24 mouse cellular contexts compared by ENCODE assay signal in the genomic region with DNA sequence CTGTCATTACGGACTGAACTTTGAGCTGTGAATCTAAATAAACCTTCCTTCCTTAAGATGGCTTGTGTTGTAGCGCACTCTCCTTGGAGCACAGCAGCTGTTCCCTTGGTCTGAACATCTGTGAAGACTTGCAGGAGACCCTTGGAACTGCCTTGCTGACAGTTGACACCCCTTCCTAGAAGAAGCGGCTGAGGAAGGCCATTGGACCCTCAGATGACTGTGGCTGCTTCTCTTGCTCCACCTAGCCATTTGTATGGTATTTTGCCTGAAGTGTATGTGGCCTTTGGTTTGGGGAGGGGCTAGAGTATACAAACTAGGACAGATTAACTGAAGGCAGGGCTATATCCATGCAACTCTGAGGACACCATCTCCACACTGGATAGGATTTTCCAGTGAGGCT.
"Had no signal": no experiment of that assay in that cellular context is flagged by ENCODE, and none has a peak within 500 bp of the region (broad histone marks: within the 10 kb centered on the region; RNA-seq: fewer than 3 reads in every experiment).

No protein-coding gene starts in this region.

- H3K9ac ChIP-seq: heart, embryonic 13.5 days; heart, embryonic 15.5 days; hindbrain, embryonic 13.5 days; hindbrain, embryonic 15.5 days; limb, embryonic 12.5 days; liver, embryonic 13.5 days; liver, embryonic 15.5 days had no signal

- H3K4me2 ChIP-seq: heart, embryonic 11.5 days; heart, embryonic 13.5 days; heart, embryonic 15.5 days; hindbrain, embryonic 13.5 days; hindbrain, embryonic 15.5 days; limb, embryonic 12.5 days; liver, embryonic 11.5 days; liver, embryonic 13.5 days; liver, embryonic 15.5 days had no signal

- H3K27me3 ChIP-seq: heart, embryonic 13.5 days; heart, embryonic 15.5 days; hindbrain, embryonic 13.5 days; hindbrain, embryonic 15.5 days; liver, embryonic 13.5 days; liver, embryonic 15.5 days had no signal

- H3K9me3 ChIP-seq: heart, embryonic 13.5 days; heart, embryonic 15.5 days; hindbrain, embryonic 13.5 days; hindbrain, embryonic 15.5 days; limb, embryonic 10.5 days; limb, embryonic 12.5 days; liver, embryonic 13.5 days; liver, embryonic 15.5 days had no signal

- DNase-seq: gastrocnemius, postnatal 14 days; gastrocnemius, postnatal 36 days; heart, adult 18-20 months; heart, postnatal 14 days; heart, postnatal 36 days; kidney, adult 18-20 months; kidney, adult 8-10 months; kidney, postnatal 10 days; kidney, postnatal 25 days; kidney, postnatal 4 days; liver; liver, embryonic 13.5 days had no signal

- H3K4me3 ChIP-seq: heart, embryonic 13.5 days; heart, embryonic 15.5 days; hindbrain, embryonic 13.5 days; hindbrain, embryonic 15.5 days; layer of hippocampus, adult 2 months; left cerebral cortex, adult 2 months; limb, embryonic 10.5 days; limb, embryonic 12.5 days; liver, embryonic 13.5 days; liver, embryonic 15.5 days had no signal

- ATAC-seq: hindbrain, postnatal 0 days had no signal

- H3K36me3 ChIP-seq: heart, embryonic 13.5 days; heart, embryonic 15.5 days; hindbrain, embryonic 13.5 days; hindbrain, embryonic 15.5 days; limb, embryonic 10.5 days; limb, embryonic 12.5 days; liver, embryonic 13.5 days; liver, embryonic 15.5 days had no signal

- H3K4me1 ChIP-seq: heart, embryonic 13.5 days; heart, embryonic 15.5 days; hindbrain, embryonic 15.5 days; limb, embryonic 10.5 days; limb, embryonic 12.5 days; liver, embryonic 13.5 days; liver, embryonic 15.5 days had no signal

- H3K27ac ChIP-seq: heart, embryonic 13.5 days; heart, embryonic 15.5 days; hindbrain, embryonic 13.5 days; hindbrain, embryonic 15.5 days; hindbrain, postnatal 0 days; layer of hippocampus, adult 2 months; left cerebral cortex, adult 2 months; limb, embryonic 10.5 days; limb, embryonic 12.5 days; liver, embryonic 13.5 days; liver, embryonic 15.5 days had no signal
